Mouse (Mus musculus): Measurements from ENCODE around the gene Gm49388. TPM values are rescaled to one million over a fixed set of nuclear protein-coding genes. Genes with fewer than 3 reads are reported as not detected.
"Not testable (repeated sequence)": the region's sequence is repeated elsewhere in the genome, so short reads cannot be mapped to it uniquely, and the experiment has no call there.

Gene Gm49388
- polyA plus RNA-seq, 1 experiment from 2014 or later = not detected

DNA sequence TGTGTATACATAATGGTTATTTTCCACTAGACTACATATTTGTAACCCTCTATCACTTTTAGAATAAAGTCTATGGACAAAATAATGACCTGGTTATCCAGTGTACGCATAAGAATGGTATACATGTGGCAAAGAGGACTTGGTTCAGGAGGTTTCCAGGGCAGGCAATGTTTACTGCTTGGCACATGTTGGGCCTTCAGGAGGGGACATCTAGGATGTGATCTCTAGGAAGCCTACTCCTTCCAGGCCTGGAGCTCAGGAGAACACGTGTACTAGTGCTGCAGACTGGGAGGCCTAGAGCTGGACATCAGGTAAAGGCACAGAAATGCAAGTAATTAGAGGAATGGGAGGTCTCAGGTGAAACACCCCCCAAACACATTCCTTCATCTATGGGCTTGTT is 50.1 kb downstream of the Gm49388 start:
- ATAC-seq (ENCODE audit: low FRiP score, low read depth) = no peak
- no peaks in the 10 kb centered on the region for H3K36me3 ChIP-seq
- H3K27ac ChIP-seq (replicated peaks) = no peak overlapping the region
- no peaks in the 10 kb centered on the region for H3K9me3 ChIP-seq
- WGBS = 81% methylated on average over 2 of the region's 2 CpGs
- no peak overlapping the region for H3K4me2 ChIP-seq (replicated peaks)
- H3K9ac ChIP-seq (replicated peaks) = no peak overlapping the region
- no peaks in the 10 kb centered on the region for H3K4me1 ChIP-seq
- no peak overlapping the region for H3K4me3 ChIP-seq
- H3K27me3 ChIP-seq = no peaks in the 10 kb centered on the region; the same call in none of the 2 replicates

DNA sequence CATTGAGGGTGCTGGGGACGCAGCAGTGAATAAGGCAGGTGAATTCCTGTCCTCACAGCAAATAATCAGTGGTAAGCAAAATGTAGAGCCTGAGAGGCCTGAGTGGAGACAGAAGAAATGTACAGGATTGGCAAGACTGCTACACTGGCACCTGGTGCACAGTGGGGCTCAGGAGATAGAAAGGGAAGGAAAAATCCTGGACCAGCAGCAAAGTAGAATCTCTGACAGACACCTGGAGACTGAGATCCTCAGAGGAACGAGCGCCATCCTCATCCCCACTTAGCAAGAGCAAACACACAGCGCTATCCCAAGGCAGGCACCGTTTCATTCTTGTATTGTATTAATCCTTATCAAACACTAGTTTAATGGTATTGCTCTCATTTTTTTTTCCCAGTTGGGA is 52.1 kb downstream of the Gm49388 start:
- Histone ChIP-seq H3K36me3 (no peaks in the 10 kb centered on the region), H3K4me3 (no peak overlapping the region), H3K4me2 (replicated peaks) (no peak overlapping the region), H3K9ac (replicated peaks) (no peak overlapping the region), H3K9me3 (no peaks in the 10 kb centered on the region), H3K4me1 (peaks cover 7% of the 10 kb centered on the region; the same call in 1 of the 2 replicates), H3K27me3 (no peaks in the 10 kb centered on the region; the same call in none of the 2 replicates), H3K27ac (replicated peaks) (no peak overlapping the region)
- WGBS = 83% methylated on average over 5 of the region's 5 CpGs
- no peak for ATAC-seq (ENCODE audit: low FRiP score, low read depth)

DNA sequence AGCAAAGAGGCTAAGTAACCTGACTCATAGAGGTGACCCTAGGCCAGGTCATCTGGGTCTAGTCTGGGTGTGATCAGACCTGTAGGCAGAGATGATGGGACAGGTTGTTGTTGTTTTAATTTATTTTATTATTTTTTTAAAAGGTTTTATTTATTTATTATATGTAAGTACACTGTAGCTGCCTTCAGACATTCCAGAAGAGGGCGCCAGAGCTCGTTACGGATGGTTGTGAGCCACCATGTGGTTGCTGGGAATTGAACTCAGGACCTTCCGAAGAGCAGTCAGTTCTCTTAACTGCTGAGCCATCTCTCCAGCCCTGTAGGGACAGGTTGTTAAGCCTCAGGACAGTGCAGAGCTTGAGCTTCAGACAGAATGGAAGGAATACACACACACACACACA is 52.5 kb downstream of the Gm49388 start:
- WGBS = 83% methylated on average over 4 of the region's 4 CpGs
- not testable (repeated sequence) for H3K36me3 ChIP-seq

DNA sequence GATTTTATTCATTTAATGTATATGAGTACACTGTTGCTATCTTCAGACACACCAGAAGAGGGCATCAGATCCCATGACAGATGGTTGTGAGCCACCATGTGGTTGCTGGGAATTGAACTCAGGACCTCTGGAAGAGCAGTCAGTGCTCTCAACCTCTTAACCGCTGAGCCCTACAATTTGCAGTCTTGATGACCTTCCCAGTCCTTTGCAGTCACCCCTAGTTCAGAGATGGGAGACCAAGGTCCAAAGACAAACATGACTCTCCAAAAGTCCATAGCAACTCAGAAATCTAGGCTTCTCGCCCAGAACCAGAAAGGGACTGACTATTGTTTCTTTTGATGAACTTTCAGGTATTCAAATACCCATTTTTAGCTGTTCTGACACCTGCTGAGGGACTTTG is 54.6 kb downstream of the Gm49388 start:
- H3K4me3 ChIP-seq; H3K27me3 ChIP-seq; H3K27ac ChIP-seq (replicated peaks); H3K4me1 ChIP-seq; ATAC-seq (ENCODE audit: low FRiP score, low read depth); H3K36me3 ChIP-seq; H3K4me2 ChIP-seq (replicated peaks); H3K9ac ChIP-seq (replicated peaks); H3K9me3 ChIP-seq: not testable (repeated sequence)
- WGBS = 70% methylated on average over 2 of the region's 2 CpGs

More for the DNA sequence above, 52.5 kb downstream of the Gm49388 start:
- H3K27me3 ChIP-seq; H3K27ac ChIP-seq (replicated peaks); H3K4me2 ChIP-seq (replicated peaks); H3K4me1 ChIP-seq; H3K9me3 ChIP-seq; H3K9ac ChIP-seq (replicated peaks); H3K4me3 ChIP-seq; ATAC-seq (ENCODE audit: low FRiP score, low read depth): not testable (repeated sequence)

DNA sequence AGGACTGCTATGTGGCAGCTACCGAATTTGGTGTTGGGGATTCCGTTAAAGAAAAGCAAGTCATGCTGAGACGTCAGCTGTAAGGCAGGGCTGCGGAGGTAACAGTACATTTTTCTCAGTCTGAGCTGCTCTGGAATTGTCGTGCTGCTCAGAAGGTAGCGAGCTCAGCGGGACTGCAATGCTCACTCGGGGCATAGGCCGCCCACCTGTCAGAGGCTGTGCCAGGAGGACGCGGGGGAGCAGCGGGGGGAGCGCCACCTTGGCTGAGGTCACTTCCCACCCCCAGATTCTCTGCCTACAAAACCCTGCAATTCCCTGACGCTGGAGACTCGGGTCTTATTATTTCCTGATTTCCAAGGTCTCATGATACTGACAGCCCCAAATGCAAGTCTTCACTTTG is 55.5 kb downstream of the Gm49388 start:
- H3K27me3 ChIP-seq = no peaks in the 10 kb centered on the region; the same call in none of the 2 replicates
- H3K4me1 ChIP-seq = peaks cover 7% of the 10 kb centered on the region; the same call in 1 of the 2 replicates
- WGBS = 4% methylated on average over 15 of the region's 15 CpGs
- no peaks in the 10 kb centered on the region for H3K9me3 ChIP-seq
- H3K4me3 ChIP-seq = peak overlapping the region; percentile 68
- peak overlapping the region; percentile 100 for H3K4me2 ChIP-seq (replicated peaks)
- H3K36me3 ChIP-seq = no peaks in the 10 kb centered on the region
- peak overlapping the region; percentile 83 for H3K27ac ChIP-seq (replicated peaks)
- ATAC-seq (ENCODE audit: low FRiP score, low read depth) = peak; percentile 10; the same call in 1 of the 2 replicates
- peak overlapping the region; percentile 61 for H3K9ac ChIP-seq (replicated peaks)

DNA sequence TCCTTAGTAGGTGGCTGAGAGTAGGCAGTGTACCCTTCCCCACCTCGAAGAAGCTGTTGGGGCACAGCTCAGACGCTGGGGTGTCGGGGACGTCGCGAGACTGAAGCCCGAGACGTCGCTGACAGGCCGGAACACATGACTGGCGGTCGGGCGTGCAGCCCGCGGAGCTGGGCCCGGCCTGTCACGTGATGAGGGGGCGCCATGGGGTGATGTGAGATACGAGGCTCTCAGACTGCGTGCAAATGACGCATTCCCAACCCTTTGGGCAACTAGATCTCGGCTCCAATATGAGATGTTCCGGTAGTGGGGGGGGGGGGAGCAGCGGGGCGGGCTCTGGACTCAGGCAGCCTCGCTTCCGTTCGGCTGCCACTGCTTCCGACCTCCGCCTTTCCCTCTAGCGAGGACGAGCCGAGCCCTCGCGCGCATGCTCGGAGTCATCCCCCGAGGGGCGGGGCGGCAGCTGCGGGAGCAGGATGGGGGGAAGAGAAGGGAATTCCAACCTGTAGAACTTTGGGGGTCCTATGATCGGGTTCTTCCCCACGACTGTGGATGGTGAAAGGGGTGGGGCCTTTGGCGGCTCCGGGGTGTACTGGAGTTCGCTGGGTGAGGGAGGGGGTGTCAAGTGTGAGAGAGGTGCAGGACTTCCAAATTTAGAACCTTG is 56.1 kb downstream of the Gm49388 start:
- Histone ChIP-seq H3K4me1 (peaks cover 7% of the 10 kb centered on the region; the same call in 1 of the 2 replicates), H3K27me3 (no peaks in the 10 kb centered on the region; the same call in none of the 2 replicates), H3K9me3 (no peaks in the 10 kb centered on the region), H3K4me2 (replicated peaks) (peak overlapping the region; percentile 100), H3K9ac (replicated peaks) (peak overlapping the region; percentile 61), H3K36me3 (no peaks in the 10 kb centered on the region), H3K27ac (replicated peaks) (peak overlapping the region; percentile 83), H3K4me3 (peak overlapping the region; percentile 68)
- ATAC-seq (ENCODE audit: low FRiP score, low read depth) = peak; percentile 92
- WGBS = under 1% methylated on average over 39 of the region's 46 CpGs

DNA sequence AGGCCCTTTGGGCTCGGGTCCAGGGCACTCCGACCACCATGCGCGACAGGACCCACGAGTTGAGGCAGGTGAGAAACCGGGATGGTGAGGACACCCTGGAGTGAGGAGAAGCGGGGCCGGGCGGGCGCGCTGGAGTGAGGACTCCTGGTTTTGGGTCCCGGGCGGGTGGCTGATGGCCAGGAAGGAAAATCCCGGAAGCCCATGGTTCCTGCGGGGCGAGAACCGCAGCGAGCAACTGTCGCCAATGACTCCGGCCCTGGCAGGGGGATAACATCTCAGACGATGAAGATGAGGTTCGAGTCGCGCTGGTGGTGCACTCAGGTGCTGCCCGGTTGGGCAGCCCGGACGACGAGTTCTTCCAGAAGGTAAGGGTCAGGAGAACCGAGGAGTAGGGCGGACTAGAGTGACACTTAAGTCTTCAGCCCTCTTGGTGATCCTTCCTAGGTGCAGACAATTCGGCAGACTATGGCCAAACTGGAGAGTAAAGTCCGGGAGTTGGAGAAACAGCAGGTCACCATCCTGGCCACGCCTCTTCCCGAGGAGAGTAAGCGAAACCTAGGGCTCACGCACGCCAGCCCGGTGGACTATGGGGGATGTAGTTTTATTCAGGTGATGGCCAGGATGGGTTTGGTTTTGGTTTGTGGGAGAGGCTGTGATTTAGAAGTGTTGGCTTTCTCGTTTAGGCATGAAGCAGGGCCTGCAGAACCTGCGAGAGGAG is 56.8 kb downstream of the Gm49388 start:
- WGBS = under 1% methylated on average over 40 of the region's 40 CpGs
- peak; percentile 47 for ATAC-seq (ENCODE audit: low FRiP score, low read depth)

DNA sequence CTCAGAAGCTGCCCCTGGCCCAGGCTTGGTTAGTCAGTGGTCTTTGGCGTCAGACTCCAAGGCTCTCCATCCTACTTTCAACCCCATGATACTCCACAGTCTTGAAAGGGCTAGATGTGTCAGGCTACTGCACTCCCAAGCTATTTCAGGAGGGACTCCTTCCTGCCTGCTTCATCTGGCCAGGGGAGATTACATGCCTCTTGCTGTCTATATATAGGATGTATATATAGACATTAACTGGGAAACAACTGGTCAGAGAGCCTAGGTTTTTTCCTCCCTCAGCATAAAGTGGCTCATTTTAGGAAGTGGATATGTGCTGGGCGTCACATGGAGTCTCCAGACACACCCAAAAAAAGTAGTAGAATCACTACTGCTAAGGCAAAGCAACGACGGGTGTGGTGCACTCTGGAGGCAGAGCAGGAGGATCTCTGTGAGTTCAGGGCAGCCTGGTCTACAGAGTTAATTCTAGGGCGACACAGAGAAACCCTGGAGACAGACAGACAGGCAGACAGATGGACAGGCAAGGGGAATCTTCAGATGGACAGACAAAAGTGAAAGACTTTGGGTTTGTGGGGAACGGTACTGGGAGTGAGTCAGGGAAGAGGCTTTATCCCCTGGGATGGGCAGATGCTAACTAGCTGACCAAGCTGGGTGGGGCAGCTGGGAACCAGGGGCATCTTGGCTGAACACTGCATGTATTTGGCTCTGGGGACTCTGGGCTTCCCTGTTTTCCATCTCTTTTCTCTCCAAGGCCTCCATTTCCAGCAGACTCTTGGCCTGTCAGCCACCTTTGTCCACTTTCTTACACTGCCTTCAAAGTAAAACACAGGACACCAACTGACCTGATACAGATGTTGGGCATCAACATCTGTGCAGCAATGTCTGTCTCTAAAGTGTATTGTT is 64.8 kb downstream of the Gm49388 start:
- no peaks in the 10 kb centered on the region; the same call in 1 of the 2 replicates for H3K36me3 ChIP-seq
- no peak overlapping the region for H3K4me3 ChIP-seq
- no peak for ATAC-seq (ENCODE audit: low FRiP score, low read depth)
- H3K27me3 ChIP-seq = no peaks in the 10 kb centered on the region
- no peak overlapping the region for H3K9ac ChIP-seq (replicated peaks)
- H3K4me1 ChIP-seq = no peaks in the 10 kb centered on the region
- H3K9me3 ChIP-seq = no peaks in the 10 kb centered on the region
- H3K27ac ChIP-seq (replicated peaks) = no peak overlapping the region
- H3K4me2 ChIP-seq (replicated peaks) = no peak overlapping the region
- 81% methylated on average over 6 of the region's 6 CpGs for WGBS

More for the DNA sequence above, 56.8 kb downstream of the Gm49388 start:
- Histone ChIP-seq H3K9ac (replicated peaks) (peak overlapping the region; percentile 61), H3K4me3 (peak overlapping the region; percentile 68), H3K4me2 (replicated peaks) (peak overlapping the region; percentile 100), H3K27me3 (no peaks in the 10 kb centered on the region; the same call in none of the 2 replicates), H3K36me3 (no peaks in the 10 kb centered on the region), H3K9me3 (no peaks in the 10 kb centered on the region), H3K27ac (replicated peaks) (peak overlapping the region; percentile 83), H3K4me1 (peaks cover 7% of the 10 kb centered on the region; the same call in 1 of the 2 replicates)

DNA sequence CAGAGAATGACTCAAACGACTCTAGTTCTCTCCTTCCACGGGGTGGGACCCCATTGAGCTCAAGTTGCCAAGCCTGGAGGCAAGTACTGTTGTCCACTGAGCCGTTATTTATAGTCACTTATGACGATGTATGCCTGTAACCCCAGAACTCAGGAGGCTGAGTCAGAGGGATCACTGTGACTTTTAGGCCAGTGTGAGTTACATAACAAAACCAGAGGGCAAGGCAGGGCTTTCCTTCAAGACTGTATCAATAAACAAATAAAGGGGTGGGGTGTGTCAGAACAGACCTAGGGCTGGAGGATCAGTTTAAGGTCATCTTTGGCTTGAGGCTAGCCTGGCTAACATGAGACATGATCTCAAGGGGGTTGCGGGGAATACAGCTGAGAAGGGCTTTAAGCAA is 65.5 kb downstream of the Gm49388 start:
- no peak overlapping the region for H3K9ac ChIP-seq (replicated peaks)
- no peaks in the 10 kb centered on the region; the same call in 1 of the 2 replicates for H3K36me3 ChIP-seq
- no peaks in the 10 kb centered on the region for H3K9me3 ChIP-seq
- no peaks in the 10 kb centered on the region for H3K4me1 ChIP-seq
- H3K4me3 ChIP-seq = no peak overlapping the region
- H3K27ac ChIP-seq (replicated peaks) = no peak overlapping the region
- H3K4me2 ChIP-seq (replicated peaks) = no peak overlapping the region
- 78% methylated on average over 5 of the region's 5 CpGs for WGBS
- ATAC-seq (ENCODE audit: low FRiP score, low read depth) = no peak
- H3K27me3 ChIP-seq = no peaks in the 10 kb centered on the region
